Mouse (Mus musculus) natural killer cell, adult 2 months (primary cell): ENCODE measurements at regions not wholly inside any gene's neighbourhood (a gene's known extent, or its start where the extent isn't known, plus 50 kb on each side); places are given as distances from the start of the nearest gene placed in this dataset.

Experiments used
- DNase-seq, 2 experiments: peaks; one replicate each; pipeline ENCODE4 v3.0.0; 2022; ENCODE audit warnings: low spot score in 2 of 2

GRCm38 (mm10) chr9:76734387-76734786 lies 167.5 kb upstream of the Fam83b start:
- no peak for DNase-seq

GRCm38 (mm10) chr9:76733812-76734211 lies 166.9 kb upstream of the Fam83b start:
- no peak for DNase-seq

- DNase-seq = no peak
Measured at GRCm38 (mm10) chr9:76722881-76723280, 156.0 kb upstream of the Fam83b start.

GRCm38 (mm10) chr9:76715852-76716251 lies 148.9 kb upstream of the Fam83b start:
- no peak for DNase-seq

GRCm38 (mm10) chr9:76706451-76706850 lies 139.5 kb upstream of the Fam83b start:
- no peak for DNase-seq

- no peak for DNase-seq
Measured at GRCm38 (mm10) chr9:76705786-76706185, 138.9 kb upstream of the Fam83b start.

GRCm38 (mm10) chr9:76695547-76695946 lies 128.6 kb upstream of the Fam83b start:
- DNase-seq = no peak

- DNase-seq = no peak
Measured at GRCm38 (mm10) chr9:76692976-76693375, 126.1 kb upstream of the Fam83b start.

- peak in 1 of 2 experiments; percentile 8 for DNase-seq
Measured at GRCm38 (mm10) chr9:76660848-76661247, 93.9 kb upstream of the Fam83b start.

- no peak for DNase-seq
Measured at GRCm38 (mm10) chr9:76659798-76660197, 92.9 kb upstream of the Fam83b start.

GRCm38 (mm10) chr9:76653311-76653710 lies 86.4 kb upstream of the Fam83b start:
- no peak for DNase-seq

GRCm38 (mm10) chr9:76649484-76649883 lies 82.6 kb upstream of the Fam83b start:
- no peak for DNase-seq

- no peak for DNase-seq
Measured at GRCm38 (mm10) chr9:76646383-76646782, 79.5 kb upstream of the Fam83b start.
